Mouse (Mus musculus): ENCODE measurements around the gene Fyco1.

GRCm38 (mm10) chr9:123811831-123812230 lies 39.9 kb downstream of the Fyco1 start:
- TF ChIP-seq CTCF (IDR thresholded peaks at IDR 0.05; ENCODE audit: extremely low read depth, insufficient read depth, low read length) (no peak), POLR2A (IDR thresholded peaks at IDR 0.05; ENCODE audit: extremely low read depth, insufficient read depth, low read length) (no peak)

Data from cortical plate, adult 2 months (tissue).